17 mouse cellular contexts compared by ENCODE assay signal in the genomic region with DNA sequence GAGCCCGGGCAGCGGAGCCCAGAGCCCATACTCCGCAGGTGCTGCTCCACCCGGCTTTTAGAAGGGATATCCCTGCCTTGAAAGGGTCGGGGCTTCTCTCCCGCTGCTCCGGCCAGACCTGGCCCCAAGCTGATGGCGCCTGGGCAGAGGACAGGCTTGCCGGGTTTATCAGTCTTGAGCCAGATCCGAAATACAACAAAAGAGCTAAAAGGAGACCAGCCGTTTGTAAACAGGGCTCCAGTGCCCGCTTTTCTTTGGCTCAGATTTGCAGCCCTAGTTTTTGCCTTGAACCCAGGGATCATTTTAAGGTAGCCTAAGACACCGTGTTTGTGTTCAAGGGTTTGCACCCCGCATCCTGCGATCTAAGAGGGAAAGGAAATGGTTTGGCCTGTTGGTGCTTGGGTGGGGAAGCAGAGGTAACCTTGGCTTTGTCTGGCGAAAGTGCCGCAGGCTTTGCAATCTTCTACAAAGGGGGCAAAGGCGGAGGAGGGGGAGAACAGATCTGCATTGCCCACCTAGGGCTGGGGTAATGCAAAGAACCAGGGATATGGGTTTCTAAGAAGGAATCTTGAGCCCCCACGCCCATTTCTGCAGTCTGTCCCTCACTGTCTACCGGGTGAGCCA. TPM values are rescaled to one million over a fixed set of nuclear protein-coding genes. Genes with fewer than 3 reads are reported as not detected.
DNase-seq lines count a peak whose midpoint lies in the region; ATAC-seq and TF ChIP-seq lines count a peak whose summit lies in the region.
"Had no signal": no experiment of that assay in that cellular context is flagged by ENCODE, and none has a peak within 500 bp of the region (broad histone marks: within the 10 kb centered on the region; RNA-seq: fewer than 3 reads in every experiment).

No protein-coding gene starts in this region.

- H3K4me3 ChIP-seq in kidney, embryonic 16.5 days (ENCODE audit: low read length) = peak overlapping the region; percentile 82
- H3K4me3 ChIP-seq in embryonic fibroblast, embryonic 13.5 days (ENCODE audit: insufficient read depth, low read length) = peak overlapping the region; percentile 12
- peak overlapping the region; percentile 61 for H3K4me3 ChIP-seq in limb, embryonic 11.5 days (ENCODE audit: low read depth, low read length)
- H3K4me3 ChIP-seq in neural tube, embryonic 14.5 days (ENCODE audit: low read depth, low read length) = peak overlapping the region; percentile 39
- H3K4me3 ChIP-seq: hindbrain, embryonic 15.5 days; midbrain, embryonic 12.5 days had no signal

- H3K27me3 ChIP-seq in kidney, embryonic 16.5 days (ENCODE audit: insufficient read depth, low read length) = peaks cover 3% of the 10 kb centered on the region; the same call in 1 of the 2 replicates
- peaks cover 3% of the 10 kb centered on the region; the same call in 1 of the 2 replicates for H3K27me3 ChIP-seq in limb, embryonic 11.5 days (ENCODE audit: control insufficient read depth, insufficient read depth, low read length)
- H3K27me3 ChIP-seq in neural tube, embryonic 14.5 days (ENCODE audit: control insufficient read depth, insufficient read depth, low read length) = peaks cover 9% of the 10 kb centered on the region

- no peak for DNase-seq in kidney, postnatal 10 days
- DNase-seq in limb, embryonic 11.5 days (ENCODE audit: low spot score) = peak; percentile 62
- DNase-seq in spleen, postnatal 10 days (ENCODE audit: low spot score in 2 of 2) = no peak
- no peak for DNase-seq in urinary bladder, adult 2 months (ENCODE audit: low spot score)
- DNase-seq: cerebellum, adult 11 months; forebrain, postnatal 0 days; gastrocnemius, postnatal 36 days; lung, postnatal 14 days; thymus, adult 18-20 months had no signal

- peak overlapping the region; percentile 80 for H3K4me2 ChIP-seq in kidney, embryonic 16.5 days (replicated peaks; ENCODE audit: low read depth, low read length)
- H3K4me2 ChIP-seq in limb, embryonic 11.5 days (ENCODE audit: low read depth, severe bottlenecking) = peak overlapping the region; percentile 93
- H3K4me2 ChIP-seq in neural tube, embryonic 14.5 days (ENCODE audit: low read depth, low read length) = peak overlapping the region; percentile 74
- H3K4me2 ChIP-seq: embryonic facial prominence, embryonic 15.5 days; hindbrain, embryonic 15.5 days; midbrain, embryonic 12.5 days had no signal

- peak overlapping the region; percentile 92 for H3K9ac ChIP-seq in kidney, embryonic 16.5 days (replicated peaks; ENCODE audit: low read length)
- peak overlapping the region; percentile 96 for H3K9ac ChIP-seq in limb, embryonic 11.5 days (ENCODE audit: low read length)
- H3K9ac ChIP-seq in neural tube, embryonic 14.5 days (replicated peaks; ENCODE audit: low read depth, low read length) = peak overlapping the region; percentile 66
- H3K9ac ChIP-seq: embryonic facial prominence, embryonic 15.5 days; forebrain, postnatal 0 days; hindbrain, embryonic 15.5 days; liver, embryonic 14.5 days; midbrain, embryonic 12.5 days had no signal

- 4% methylated on average over 20 of the region's 20 CpGs for WGBS in kidney, embryonic 16.5 days
- WGBS in limb, embryonic 11.5 days = 2% methylated on average over 20 of the region's 20 CpGs
- WGBS in neural tube, embryonic 14.5 days = 2% methylated on average over 20 of the region's 20 CpGs

- ATAC-seq in kidney, embryonic 16.5 days (ENCODE audit: low FRiP score, low TSS enrichment) = no peak
- no peak for ATAC-seq in limb, embryonic 11.5 days (ENCODE audit: insufficient number of reproducible peaks, low FRiP score, low TSS enrichment, low read depth)
- ATAC-seq in neural tube, embryonic 14.5 days (ENCODE audit: low read depth) = no peak
- ATAC-seq: forebrain, postnatal 0 days had no signal

- peak overlapping the region; percentile 98 for H3K27ac ChIP-seq in kidney, embryonic 16.5 days (ENCODE audit: low read length)
- no peak overlapping the region for H3K27ac ChIP-seq in embryonic fibroblast, embryonic 13.5 days (ENCODE audit: insufficient read depth, low read length)
- H3K27ac ChIP-seq in limb, embryonic 11.5 days (replicated peaks; ENCODE audit: low read depth, low read length) = peak overlapping the region; percentile 94
- H3K27ac ChIP-seq in neural tube, embryonic 14.5 days (ENCODE audit: low read depth, low read length) = peak overlapping the region; percentile 70
- H3K27ac ChIP-seq: embryonic facial prominence, embryonic 15.5 days; hindbrain, embryonic 15.5 days; liver, embryonic 14.5 days; midbrain, embryonic 12.5 days had no signal

- H3K36me3 ChIP-seq in kidney, embryonic 16.5 days (ENCODE audit: insufficient read depth, low read length) = no peaks in the 10 kb centered on the region; the same call in 1 of the 2 replicates
- no peaks in the 10 kb centered on the region for H3K36me3 ChIP-seq in limb, embryonic 11.5 days (ENCODE audit: control insufficient read depth, insufficient read depth, low read length)
- H3K36me3 ChIP-seq in neural tube, embryonic 14.5 days (ENCODE audit: control insufficient read depth, insufficient read depth, low read length) = no peaks in the 10 kb centered on the region
- H3K36me3 ChIP-seq: embryonic facial prominence, embryonic 15.5 days; hindbrain, embryonic 15.5 days; midbrain, embryonic 12.5 days had no signal

- no peak for TF ChIP-seq POLR2A in embryonic fibroblast, embryonic 13.5 days (IDR thresholded peaks at IDR 0.05; ENCODE audit: low read depth, low read length)

- no peak for TF ChIP-seq CTCF in embryonic fibroblast, embryonic 13.5 days (IDR thresholded peaks at IDR 0.05; ENCODE audit: borderline replicate concordance, insufficient read depth, low read length)

- H3K9me3 ChIP-seq in kidney, embryonic 16.5 days (ENCODE audit: low read length) = no peaks in the 10 kb centered on the region
- H3K9me3 ChIP-seq in limb, embryonic 11.5 days (ENCODE audit: control insufficient read depth, low read length) = no peaks in the 10 kb centered on the region
- no peaks in the 10 kb centered on the region for H3K9me3 ChIP-seq in neural tube, embryonic 14.5 days (ENCODE audit: control insufficient read depth, low read length)
- H3K9me3 ChIP-seq: embryonic facial prominence, embryonic 15.5 days; hindbrain, embryonic 15.5 days; midbrain, embryonic 12.5 days had no signal

- H3K4me1 ChIP-seq in kidney, embryonic 16.5 days (ENCODE audit: insufficient read depth, low read length) = peaks cover 42% of the 10 kb centered on the region
- H3K4me1 ChIP-seq in embryonic fibroblast, embryonic 13.5 days (ENCODE audit: control insufficient read depth, insufficient read depth, low read length) = no peaks in the 10 kb centered on the region
- H3K4me1 ChIP-seq in limb, embryonic 11.5 days (ENCODE audit: control insufficient read depth, insufficient read depth, low read length) = peaks cover 39% of the 10 kb centered on the region
- H3K4me1 ChIP-seq in neural tube, embryonic 14.5 days (ENCODE audit: control insufficient read depth, insufficient read depth, low read length) = peaks cover 5% of the 10 kb centered on the region; the same call in 1 of the 2 replicates

RNA-seq across cellular contexts. Expression of a gene that starts 1.2 kb away (rescaled TPM):
- polyA plus RNA-seq in kidney, embryonic 16.5 days (2015; fragmentation: Nextera tagmentation; extraction: Ambion mirVana) = 33.5 and 38.5 TPM in 2 replicates
- polyA plus RNA-seq in embryonic fibroblast, embryonic 13.5 days (2011; ENCODE audit: insufficient read length, low read depth, missing spikeins) = 3.7 and 4.4 TPM in 2 replicates
- 52.0 and 55.0 TPM in 2 replicates for polyA plus RNA-seq in limb, embryonic 11.5 days (2014; fragmentation: Nextera tagmentation; extraction: Ambion mirVana)
- 55.4 and 90.2 TPM in 2 replicates for polyA plus RNA-seq in neural tube, embryonic 14.5 days (2014; fragmentation: Nextera tagmentation; extraction: Ambion mirVana)
- 13.5 and 14.9 TPM in 2 replicates for polyA plus RNA-seq in urinary bladder, adult 2 months (2012; rRNA removed)
- polyA plus RNA-seq: forebrain, postnatal 0 days; heart, embryonic 14.5 days; hindbrain, embryonic 15.5 days; midbrain, embryonic 12.5 days had no signal

RNA-seq across cellular contexts. Expression of a gene that starts 4.6 kb away (rescaled TPM):
- 38.2 and 38.4 TPM in 2 replicates for polyA plus RNA-seq in kidney, embryonic 16.5 days (2015; fragmentation: Nextera tagmentation; extraction: Ambion mirVana)
- 2.1 and 3.5 TPM in 2 replicates for polyA plus RNA-seq in embryonic fibroblast, embryonic 13.5 days (2011; ENCODE audit: insufficient read length, low read depth, missing spikeins)
- polyA plus RNA-seq in limb, embryonic 11.5 days (2014; fragmentation: Nextera tagmentation; extraction: Ambion mirVana) = 17.1 and 24.1 TPM in 2 replicates
- polyA plus RNA-seq in neural tube, embryonic 14.5 days (2014; fragmentation: Nextera tagmentation; extraction: Ambion mirVana) = 20.9 and 37.4 TPM in 2 replicates
- 9.1 and 12.2 TPM in 2 replicates for polyA plus RNA-seq in urinary bladder, adult 2 months (2012; rRNA removed)
- polyA plus RNA-seq: forebrain, postnatal 0 days; hindbrain, embryonic 15.5 days; midbrain, embryonic 12.5 days had no signal

RNA-seq across cellular contexts. Expression of a gene that starts 11.5 kb away (rescaled TPM):
- polyA plus RNA-seq in kidney, embryonic 16.5 days (2015; fragmentation: Nextera tagmentation; extraction: Ambion mirVana) = 41.0 and 45.6 TPM in 2 replicates
- polyA plus RNA-seq in embryonic fibroblast, embryonic 13.5 days (2011; ENCODE audit: insufficient read length, low read depth, missing spikeins) = 9.9 and 16.5 TPM in 2 replicates
- 11.6 and 13.1 TPM in 2 replicates for polyA plus RNA-seq in limb, embryonic 11.5 days (2014; fragmentation: Nextera tagmentation; extraction: Ambion mirVana)
- 19.9 and 23.6 TPM in 2 replicates for polyA plus RNA-seq in neural tube, embryonic 14.5 days (2014; fragmentation: Nextera tagmentation; extraction: Ambion mirVana)
- polyA plus RNA-seq in urinary bladder, adult 2 months (2012; rRNA removed) = 19.5 and 23.1 TPM in 2 replicates

RNA-seq across cellular contexts. Expression of a gene that starts 13.6 kb away (rescaled TPM):
- polyA plus RNA-seq in kidney, embryonic 16.5 days (2015; fragmentation: Nextera tagmentation; extraction: Ambion mirVana) = 13.9 and 17.9 TPM in 2 replicates
- 2.8 and 3.8 TPM in 2 replicates for polyA plus RNA-seq in embryonic fibroblast, embryonic 13.5 days (2011; ENCODE audit: insufficient read length, low read depth, missing spikeins)
- 59.6 and 64.4 TPM in 2 replicates for polyA plus RNA-seq in limb, embryonic 11.5 days (2014; fragmentation: Nextera tagmentation; extraction: Ambion mirVana)
- 0.09 TPM in 1 of 2 replicates, not detected in the other for polyA plus RNA-seq in neural tube, embryonic 14.5 days (2014; fragmentation: Nextera tagmentation; extraction: Ambion mirVana)
- 8.1 and 8.9 TPM in 2 replicates for polyA plus RNA-seq in urinary bladder, adult 2 months (2012; rRNA removed)
- polyA plus RNA-seq: embryonic facial prominence, embryonic 15.5 days; forebrain, postnatal 0 days; heart, embryonic 14.5 days; hindbrain, embryonic 15.5 days; midbrain, embryonic 12.5 days had no signal

RNA-seq across cellular contexts. Expression of a gene that starts 18.1 kb away (rescaled TPM):
- polyA plus RNA-seq in kidney, embryonic 16.5 days (2015; fragmentation: Nextera tagmentation; extraction: Ambion mirVana) = 4.5 and 4.7 TPM in 2 replicates
- 2.3 and 3.7 TPM in 2 replicates for polyA plus RNA-seq in embryonic fibroblast, embryonic 13.5 days (2011; ENCODE audit: insufficient read length, low read depth, missing spikeins)
- 80.7 and 82.2 TPM in 2 replicates for polyA plus RNA-seq in limb, embryonic 11.5 days (2014; fragmentation: Nextera tagmentation; extraction: Ambion mirVana)
- not detected in 2 replicates for polyA plus RNA-seq in neural tube, embryonic 14.5 days (2014; fragmentation: Nextera tagmentation; extraction: Ambion mirVana)
- polyA plus RNA-seq in urinary bladder, adult 2 months (2012; rRNA removed) = 2.3 and 2.6 TPM in 2 replicates
- polyA plus RNA-seq: embryonic facial prominence, embryonic 15.5 days; forebrain, postnatal 0 days; heart, embryonic 14.5 days; hindbrain, embryonic 15.5 days; midbrain, embryonic 12.5 days had no signal

Comparison
In these comparisons a context has a peak if more than half of its experiments do, and no peak if none do; other contexts are left out.
1. H3K4me3 ChIP-seq: peak in every context shown above with its lines; median percentile 82 in kidney, embryonic 16.5 days; 61 in limb, embryonic 11.5 days; 39 in neural tube, embryonic 14.5 days; 12 in embryonic fibroblast, embryonic 13.5 days.